Mouse (Mus musculus) MN1 (cell line): Measurements from ENCODE around the gene Pex5.

Experiments used
- DNase-seq: peaks from one replicate; pipeline ENCODE4 v3.0.0-alpha.2; 2016; ENCODE audit warnings: low spot score

The Pex5 gene

DNA sequence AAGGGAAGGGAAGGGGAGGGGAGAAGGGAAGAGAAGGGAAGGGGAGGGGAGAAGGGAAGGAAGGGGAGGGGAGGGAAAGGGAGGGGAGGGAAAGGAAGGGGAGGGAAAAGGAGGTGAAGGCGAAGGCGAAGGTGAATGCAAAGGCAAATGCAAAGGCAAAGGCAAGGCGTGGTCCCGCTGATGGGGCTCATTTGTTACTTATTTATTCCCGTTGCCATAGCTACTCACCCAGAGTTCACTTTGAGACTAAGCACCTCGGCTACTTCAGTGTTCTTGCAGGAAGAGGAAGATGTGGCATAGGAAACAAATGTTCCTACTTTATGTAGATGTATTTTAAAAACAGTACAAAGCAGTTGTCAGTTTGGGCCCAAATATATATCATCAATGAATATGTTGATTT is 54.3 kb downstream of the Pex5 start:
- DNase-seq: no peak

GRCm38 (mm10) chr6:124358953-124359352 is 55.9 kb downstream of the Pex5 start:
- DNase-seq: no peak

DNA sequence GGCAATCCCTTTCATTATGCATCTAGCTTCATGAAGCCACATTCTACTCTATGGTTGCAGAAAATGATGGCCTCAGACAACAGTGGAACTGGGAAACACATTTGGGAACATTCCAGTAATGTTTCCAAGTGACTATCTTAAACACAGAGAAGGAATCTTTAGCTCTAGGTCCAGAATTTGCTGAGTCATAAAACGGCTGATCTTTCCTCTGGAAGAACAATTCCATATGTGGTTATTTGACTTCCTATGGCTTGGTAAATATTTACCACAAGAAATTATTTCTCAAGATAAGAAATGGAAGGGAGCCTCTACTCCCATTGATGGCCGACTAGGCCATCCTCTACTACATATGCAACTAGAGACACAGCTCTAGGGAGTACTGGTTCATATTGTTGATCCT is 61.6 kb downstream of the Pex5 start:
- DNase-seq: no peak
